Mouse (Mus musculus): ENCODE data around the gene Baiap2l1. TPM values are rescaled to one million over a fixed set of nuclear protein-coding genes. Genes with fewer than 3 reads are reported as not detected.

Gene Baiap2l1
- polyA plus RNA-seq, 1 experiment = 10.7 TPM

DNA sequence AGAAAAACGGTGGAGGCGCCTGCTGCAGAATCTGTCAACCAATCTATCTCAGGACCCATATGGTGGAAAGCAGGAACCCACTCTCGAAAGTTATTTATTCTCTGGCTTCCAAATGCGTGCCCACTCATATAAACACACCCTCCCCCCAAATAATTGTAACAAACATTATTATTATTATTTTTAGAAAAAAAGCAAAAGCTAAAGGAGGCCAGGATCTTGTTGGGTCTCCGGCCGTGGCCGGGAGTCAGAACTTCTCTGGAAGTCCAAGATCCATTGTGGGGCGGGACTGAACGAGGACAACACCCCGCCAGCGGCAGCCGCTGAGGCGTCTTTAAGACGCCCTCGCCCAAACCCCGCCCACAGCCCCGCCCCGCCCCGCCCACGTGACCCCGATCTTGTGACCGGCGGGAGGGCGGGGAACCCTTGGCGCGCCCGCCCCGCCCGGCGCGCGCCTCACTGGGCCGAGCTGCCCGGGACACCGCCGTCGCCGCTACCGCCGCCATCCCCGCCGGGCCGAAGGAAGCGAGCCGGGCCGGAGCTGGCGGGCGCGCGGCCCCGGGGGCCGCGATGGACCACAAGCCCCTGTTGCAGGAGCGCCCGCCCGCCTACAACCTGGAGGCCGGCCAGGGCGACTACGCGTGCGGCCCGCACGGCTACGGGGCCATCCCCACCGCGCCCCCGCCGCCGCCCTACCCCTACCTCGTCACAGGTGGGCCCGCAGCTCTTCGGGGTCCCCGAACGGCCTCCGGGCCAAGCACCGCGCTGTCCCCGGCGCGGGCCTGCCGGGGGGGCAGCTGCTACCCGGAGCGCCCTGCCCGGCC lies 102.9 kb downstream of the Baiap2l1 start:
- Histone ChIP-seq H3K36me3 (ENCODE audit: control insufficient read depth, insufficient read depth, low read length) (no peaks in the 10 kb centered on the region), H3K27ac (ENCODE audit: insufficient read depth, low read depth, low read length) (peak overlapping the region; percentile 85), H3K4me3 (ENCODE audit: insufficient read depth, low read depth, low read length) (peak overlapping the region; percentile 92), H3K4me1 (ENCODE audit: control insufficient read depth, insufficient read depth, low read length) (peaks cover 28% of the 10 kb centered on the region), H3K27me3 (replicated peaks; ENCODE audit: control insufficient read depth, insufficient read depth, low read length) (no peaks in the 10 kb centered on the region)
- peak; percentile 94 for DNase-seq
- TF ChIP-seq POLR2A (IDR thresholded peaks at IDR 0.05; ENCODE audit: low read depth, low read length) (peak; percentile 41), CTCF (conservative IDR thresholded peaks at IDR 0.05; ENCODE audit: insufficient read depth, insufficient read length, low read depth, low read length) (no peak)
- under 1% methylated on average over 84 of the region's 84 CpGs for WGBS

DNA sequence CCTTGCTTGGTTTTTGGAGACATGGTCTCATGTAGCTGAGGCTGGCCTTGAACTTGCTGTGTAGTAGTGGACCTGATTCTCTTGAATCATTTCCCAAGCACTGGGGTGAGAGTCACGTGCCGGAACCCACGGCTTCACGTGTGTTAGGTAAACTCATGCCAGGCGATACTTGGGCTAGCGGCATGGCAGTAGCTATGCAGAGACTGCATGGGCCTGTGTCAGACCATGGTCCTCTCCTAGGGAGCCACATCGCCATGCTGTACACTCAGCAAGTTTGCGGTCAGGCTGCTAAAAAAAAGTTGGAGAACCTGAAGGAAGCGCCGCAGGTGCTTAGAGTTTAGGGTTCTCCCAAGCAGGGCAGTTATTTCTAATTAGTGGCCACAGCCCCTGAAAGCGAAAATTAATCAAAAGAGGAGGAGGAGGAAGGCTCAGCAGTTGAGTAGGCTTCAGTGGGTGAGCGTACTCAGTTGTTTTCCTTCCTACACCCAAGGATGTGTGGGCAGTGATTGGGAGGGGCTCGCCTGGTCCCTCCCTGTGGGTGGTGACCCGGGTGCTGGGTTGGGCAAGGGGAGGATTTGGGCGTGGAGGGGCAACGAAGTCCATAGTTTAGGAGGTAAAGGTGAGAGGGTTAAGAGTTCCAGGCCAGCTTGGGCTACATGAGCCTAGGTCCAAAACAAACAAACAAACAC lies 103.6 kb downstream of the Baiap2l1 start:
- H3K27me3 ChIP-seq (replicated peaks; ENCODE audit: control insufficient read depth, insufficient read depth, low read length) = no peaks in the 10 kb centered on the region
- no peaks in the 10 kb centered on the region for H3K36me3 ChIP-seq (ENCODE audit: control insufficient read depth, insufficient read depth, low read length)
- peak overlapping the region; percentile 39 for H3K4me3 ChIP-seq (ENCODE audit: insufficient read depth, low read depth, low read length)
- WGBS = 28% methylated on average over 16 of the region's 16 CpGs
- TF ChIP-seq CTCF (conservative IDR thresholded peaks at IDR 0.05; ENCODE audit: insufficient read depth, insufficient read length, low read depth, low read length) (no peak), POLR2A (IDR thresholded peaks at IDR 0.05; ENCODE audit: low read depth, low read length) (no peak)
- DNase-seq = peak; percentile 93
- peak overlapping the region; percentile 85 for H3K27ac ChIP-seq (ENCODE audit: insufficient read depth, low read depth, low read length)
- H3K4me1 ChIP-seq (ENCODE audit: control insufficient read depth, insufficient read depth, low read length) = peaks cover 23% of the 10 kb centered on the region

DNA sequence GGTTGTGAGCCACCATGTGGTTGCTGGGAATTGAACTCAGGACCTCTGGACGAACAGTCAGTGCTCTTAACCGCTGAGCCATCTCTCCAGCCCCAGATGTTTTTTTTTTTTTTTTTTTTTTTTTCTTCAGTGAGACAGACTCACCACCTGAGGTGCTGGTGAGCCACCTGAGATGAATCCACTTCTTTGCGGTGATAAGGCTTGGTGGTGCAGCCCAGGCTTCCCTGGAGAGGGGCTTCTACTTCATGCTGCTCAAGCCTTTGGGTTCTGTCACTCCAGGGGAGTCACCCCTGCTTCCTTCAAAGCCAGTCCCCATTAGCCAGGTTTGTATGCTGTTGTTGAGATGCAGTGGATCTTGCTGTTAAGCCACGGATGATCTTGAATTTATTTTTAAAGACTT lies 104.7 kb downstream of the Baiap2l1 start:
- Histone ChIP-seq H3K27ac (ENCODE audit: insufficient read depth, low read depth, low read length) (no peak overlapping the region), H3K27me3 (replicated peaks; ENCODE audit: control insufficient read depth, insufficient read depth, low read length) (no peaks in the 10 kb centered on the region), H3K4me3 (ENCODE audit: insufficient read depth, low read depth, low read length) (no peak overlapping the region), H3K4me1 (ENCODE audit: control insufficient read depth, insufficient read depth, low read length) (peaks cover 17% of the 10 kb centered on the region), H3K36me3 (ENCODE audit: control insufficient read depth, insufficient read depth, low read length) (no peaks in the 10 kb centered on the region)
- 71% methylated on average over 4 of the region's 4 CpGs for WGBS
- no peak for TF ChIP-seq POLR2A (IDR thresholded peaks at IDR 0.05; ENCODE audit: low read depth, low read length)
- TF ChIP-seq CTCF (conservative IDR thresholded peaks at IDR 0.05; ENCODE audit: insufficient read depth, insufficient read length, low read depth, low read length) = 0 out of 2 replicates have a peak, but pooled peaks have one; percentile 8
- no peak for DNase-seq

DNA sequence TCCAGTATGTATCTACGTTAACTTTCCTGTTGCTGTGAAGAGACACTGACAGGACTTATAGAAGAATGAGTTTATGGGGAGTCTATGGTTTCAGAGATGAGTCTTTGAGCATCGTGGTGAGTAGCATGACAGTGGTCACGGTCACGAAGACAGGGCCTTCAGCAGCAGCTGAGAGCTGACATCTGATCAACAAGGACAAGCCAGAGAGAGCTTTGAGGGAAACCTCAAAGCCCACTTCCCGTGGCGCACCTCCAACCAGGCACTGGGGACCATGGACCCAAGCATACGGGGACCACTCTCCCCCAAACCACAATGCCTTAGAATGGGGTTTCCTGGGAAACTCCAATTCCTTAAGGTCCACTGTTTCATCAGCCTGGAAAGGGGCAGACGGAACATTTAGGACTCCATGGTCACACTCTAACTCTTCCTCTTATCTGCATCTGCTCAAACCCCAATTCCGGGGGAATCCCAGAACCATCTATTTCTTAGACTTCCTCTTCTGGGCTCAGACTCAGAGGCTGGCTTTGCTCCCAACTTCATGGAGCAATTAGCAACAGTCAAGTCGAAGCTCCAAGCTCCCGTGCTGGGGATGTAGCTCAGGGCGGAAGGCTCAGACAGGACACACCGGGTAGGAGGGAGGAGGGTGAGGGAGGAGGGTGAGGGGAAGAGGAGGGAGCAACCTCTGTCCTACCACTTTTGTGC lies 105.9 kb downstream of the Baiap2l1 start:
- no peaks in the 10 kb centered on the region for H3K36me3 ChIP-seq (ENCODE audit: control insufficient read depth, insufficient read depth, low read length)
- H3K27ac ChIP-seq (ENCODE audit: insufficient read depth, low read depth, low read length) = no peak overlapping the region
- DNase-seq = no peak
- no peak overlapping the region for H3K4me3 ChIP-seq (ENCODE audit: insufficient read depth, low read depth, low read length)
- TF ChIP-seq POLR2A (IDR thresholded peaks at IDR 0.05; ENCODE audit: low read depth, low read length) (no peak), CTCF (conservative IDR thresholded peaks at IDR 0.05; ENCODE audit: insufficient read depth, insufficient read length, low read depth, low read length) (no peak)
- 80% methylated on average over 13 of the region's 13 CpGs for WGBS
- no peaks in the 10 kb centered on the region for H3K27me3 ChIP-seq (replicated peaks; ENCODE audit: control insufficient read depth, insufficient read depth, low read length)
- peaks cover 8% of the 10 kb centered on the region for H3K4me1 ChIP-seq (ENCODE audit: control insufficient read depth, insufficient read depth, low read length)

DNA sequence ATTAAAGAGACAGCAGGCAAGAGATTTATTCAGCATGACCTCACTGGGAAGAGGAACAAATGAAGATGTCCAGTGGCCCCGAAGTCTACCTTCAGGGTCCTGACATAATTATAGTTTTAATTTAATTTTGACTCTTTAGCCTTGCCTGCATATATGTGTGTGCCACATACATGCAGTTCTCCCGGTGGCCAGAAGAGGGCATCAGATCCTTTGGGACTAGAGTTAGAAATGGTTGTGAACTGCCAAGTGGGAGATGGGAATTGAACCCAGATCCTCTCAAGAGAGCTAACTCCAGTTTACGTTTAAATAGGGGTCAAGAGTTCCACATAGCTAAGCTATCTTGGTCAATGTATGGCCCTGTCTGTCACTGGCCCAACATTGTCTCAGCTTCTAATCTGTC lies 108.0 kb downstream of the Baiap2l1 start:
- Histone ChIP-seq H3K4me3 (ENCODE audit: insufficient read depth, low read depth, low read length) (no peak overlapping the region), H3K27ac (ENCODE audit: insufficient read depth, low read depth, low read length) (no peak overlapping the region), H3K4me1 (ENCODE audit: control insufficient read depth, insufficient read depth, low read length) (peaks cover 2% of the 10 kb centered on the region; the same call in 1 of the 2 replicates), H3K36me3 (ENCODE audit: control insufficient read depth, insufficient read depth, low read length) (no peaks in the 10 kb centered on the region), H3K27me3 (replicated peaks; ENCODE audit: control insufficient read depth, insufficient read depth, low read length) (no peaks in the 10 kb centered on the region)
- TF ChIP-seq CTCF (conservative IDR thresholded peaks at IDR 0.05; ENCODE audit: insufficient read depth, insufficient read length, low read depth, low read length) (peak; percentile 33), POLR2A (IDR thresholded peaks at IDR 0.05; ENCODE audit: low read depth, low read length) (no peak)
- DNase-seq = no peak
- 85% methylated on average over 3 of the region's 3 CpGs for WGBS

DNA sequence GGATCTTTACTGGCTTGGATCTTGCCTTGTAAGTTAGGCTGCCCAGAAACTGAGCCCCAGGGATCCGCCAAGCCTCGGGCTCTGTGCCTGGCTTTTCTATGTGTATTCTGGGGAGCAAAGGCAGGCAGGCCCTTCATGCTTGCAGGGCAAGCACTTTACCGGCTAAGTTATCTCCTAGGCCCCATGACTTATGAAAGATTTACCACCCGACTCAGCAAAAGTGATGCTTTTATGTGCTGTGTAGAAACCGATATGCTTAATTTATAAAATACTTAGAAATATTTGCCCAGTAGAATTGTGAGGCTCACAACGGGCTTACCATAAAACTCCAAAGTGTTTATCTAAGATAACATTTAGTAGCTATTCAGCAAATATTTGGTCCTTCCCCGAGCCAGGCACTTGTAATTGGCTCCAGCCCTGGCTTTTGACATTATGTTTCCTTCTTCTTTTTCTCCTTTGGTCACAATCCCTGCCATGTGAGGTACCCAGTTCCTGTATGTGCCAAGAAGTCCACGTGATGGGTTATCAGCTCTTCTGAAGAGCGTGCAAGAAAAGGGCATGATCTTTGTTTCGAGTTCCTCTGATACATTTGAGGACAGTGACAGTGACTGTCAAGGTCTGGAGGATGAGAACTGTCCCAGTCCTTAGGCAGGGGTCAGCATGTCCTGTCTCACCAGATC lies 109.9 kb downstream of the Baiap2l1 start:
- 53% methylated on average over 10 of the region's 10 CpGs for whole genome bisulfite sequencing
- no peak overlapping the region for H3K4me3 ChIP-seq (ENCODE audit: insufficient read depth, low read depth, low read length)
- H3K4me1 ChIP-seq (ENCODE audit: control insufficient read depth, insufficient read depth, low read length) = peaks cover 2% of the 10 kb centered on the region; the same call in 1 of the 2 replicates
- H3K36me3 ChIP-seq (ENCODE audit: control insufficient read depth, insufficient read depth, low read length) = no peaks in the 10 kb centered on the region
- TF ChIP-seq CTCF (conservative IDR thresholded peaks at IDR 0.05; ENCODE audit: insufficient read depth, insufficient read length, low read depth, low read length) = no peak
- no peak for TF ChIP-seq POLR2A (IDR thresholded peaks at IDR 0.05; ENCODE audit: low read depth, low read length)
- peak; percentile 38 for DNase-seq
- no peak overlapping the region for H3K27ac ChIP-seq (ENCODE audit: insufficient read depth, low read depth, low read length)
- no peaks in the 10 kb centered on the region for H3K27me3 ChIP-seq (replicated peaks; ENCODE audit: control insufficient read depth, insufficient read depth, low read length)

All from kidney, adult 2 months (tissue).